Mouse (Mus musculus) neural tube, embryonic 14.5 days (tissue): Measurements from ENCODE around the gene Tsc2. TPM values are rescaled to one million over a fixed set of nuclear protein-coding genes. Genes with fewer than 3 reads are reported as not detected.

Experiments used
- ATAC-seq: fragments of 200-750 bp; cut with Nextera tagmentation; 2 replicates; pipeline ENCODE4 v1.8.0; 2017; ENCODE audit warnings: low read depth, mild to moderate bottlenecking, moderate TSS enrichment, moderate library complexity
- H3K27ac ChIP-seq: fragments of 300-500 bp; sonication (generic); 2 replicates; pipeline ENCODE4 v1.5.1; 2014; ENCODE audit warnings: low read depth, mild to moderate bottlenecking, control low read depth, low read length, moderate library complexity, mixed read lengths
- H3K27me3 ChIP-seq: fragments of 300-500 bp; sonication (generic); 2 replicates; pipeline ENCODE4 v1.6.1; 2014; ENCODE audit warnings: low read length; ENCODE audit not compliant: control insufficient read depth, insufficient read depth
- H3K36me3 ChIP-seq: fragments of 300-500 bp; sonication (generic); 2 replicates; pipeline ENCODE4 v1.6.1; 2014; ENCODE audit warnings: low read length, mixed read lengths; ENCODE audit not compliant: control insufficient read depth, insufficient read depth
- H3K4me1 ChIP-seq: fragments of 300-500 bp; sonication (generic); 2 replicates; pipeline ENCODE4 v1.6.1; 2014; ENCODE audit warnings: low read length; ENCODE audit not compliant: control insufficient read depth, insufficient read depth
- H3K4me2 ChIP-seq: fragments of 300-500 bp; sonication (generic); 2 replicates; pipeline ENCODE4 v1.6.1; 2014; ENCODE audit warnings: mild to moderate bottlenecking, low read depth, low read length, control low read depth
- H3K4me3 ChIP-seq: fragments of 300-500 bp; sonication (generic); 2 replicates; pipeline ENCODE4 v1.5.1; 2014; ENCODE audit warnings: low read depth, low read length, control low read depth, mixed read lengths
- H3K9ac ChIP-seq: fragments of 300-500 bp; sonication (generic); replicated peaks from 2 replicates; pipeline ENCODE4 v1.6.1; 2014; ENCODE audit warnings: low read depth, mild to moderate bottlenecking, control low read depth, low read length, mixed read lengths
- H3K9me3 ChIP-seq: fragments of 300-500 bp; sonication (generic); 2 replicates; pipeline ENCODE4 v1.6.1; 2016; ENCODE audit warnings: low read length; ENCODE audit not compliant: control insufficient read depth
- WGBS: fragments of 180-500 bp; shearing (Covaris S2); extraction: QIAGEN DNeasy Blood & Tissue Kit; methylation state at CpG from one replicate; pipeline ENCODE4 v1.1.7; 2014; 5-methylcytosine and 5-hydroxymethylcytosine counted together
- polyA plus RNA-seq: library from polyadenylated mRNA; unstranded; fragments of >200 nt; fragmentation: Nextera tagmentation; extraction: Ambion mirVana; gene quantifications from 2 replicates; pipeline ENCODE4 v1.2.1, GENCODE M21; 2014

The Tsc2 gene
- polyA plus RNA-seq, 1 experiment from 2014 or later, result 74.7 TPM

- Histone ChIP-seq H3K36me3 (0 out of 2 replicates have a peak, but pooled peaks cover 4% of the 10 kb centered on the region), H3K9me3 (no peaks in the 10 kb centered on the region), H3K4me2 (no peak overlapping the region), H3K4me1 (0 out of 2 replicates have a peak, but pooled peaks cover 3% of the 10 kb centered on the region), H3K27me3 (no peaks in the 10 kb centered on the region), H3K27ac (no peak overlapping the region), H3K4me3 (no peak overlapping the region), H3K9ac (no peak overlapping the region; the same call in 1 of the 2 replicates)
- ATAC-seq, result no peak
- WGBS, result 63% methylated on average over 7 of the region's 7 CpGs
Observed at GRCm38 (mm10) chr17:24644030-24644715, 11.7 kb upstream of the Tsc2 start.

- Histone ChIP-seq H3K27ac (no peak overlapping the region), H3K9me3 (no peaks in the 10 kb centered on the region), H3K27me3 (no peaks in the 10 kb centered on the region), H3K9ac (no peak overlapping the region), H3K4me3 (no peak overlapping the region), H3K36me3 (0 out of 2 replicates have a peak, but pooled peaks cover 4% of the 10 kb centered on the region), H3K4me2 (no peak overlapping the region), H3K4me1 (0 out of 2 replicates have a peak, but pooled peaks cover 3% of the 10 kb centered on the region)
- WGBS, result 83% methylated on average over 6 of the region's 6 CpGs
- no peak for ATAC-seq
Observed at GRCm38 (mm10) chr17:24642791-24643343, 10.4 kb upstream of the Tsc2 start.

- H3K27ac ChIP-seq, result no peak overlapping the region
- 0 out of 2 replicates have a peak, but pooled peaks cover 3% of the 10 kb centered on the region for H3K4me1 ChIP-seq
- no peak overlapping the region for H3K4me3 ChIP-seq
- 0 out of 2 replicates have a peak, but pooled peaks cover 4% of the 10 kb centered on the region for H3K36me3 ChIP-seq
- ATAC-seq, result no peak
- H3K4me2 ChIP-seq, result no peak overlapping the region
- H3K9me3 ChIP-seq, result no peaks in the 10 kb centered on the region
- 89% methylated on average over 14 of the region's 14 CpGs for WGBS
- H3K27me3 ChIP-seq, result no peaks in the 10 kb centered on the region
- no peak overlapping the region for H3K9ac ChIP-seq
Observed at GRCm38 (mm10) chr17:24641944-24642343, 9.5 kb upstream of the Tsc2 start.

GRCm38 (mm10) chr17:24640581-24640980 is 8.2 kb upstream of the Tsc2 start:
- H3K4me1 ChIP-seq, result 0 out of 2 replicates have a peak, but pooled peaks cover 3% of the 10 kb centered on the region
- H3K9ac ChIP-seq, result no peak overlapping the region
- WGBS, result 93% methylated on average over 15 of the region's 15 CpGs
- no peak overlapping the region for H3K4me2 ChIP-seq
- no peak overlapping the region for H3K4me3 ChIP-seq
- H3K27ac ChIP-seq, result no peak overlapping the region
- 0 out of 2 replicates have a peak, but pooled peaks cover 4% of the 10 kb centered on the region for H3K36me3 ChIP-seq
- no peaks in the 10 kb centered on the region for H3K27me3 ChIP-seq
- H3K9me3 ChIP-seq, result no peaks in the 10 kb centered on the region
- ATAC-seq, result no peak

- ATAC-seq, result no peak
- Histone ChIP-seq H3K4me2 (no peak overlapping the region), H3K9ac (no peak overlapping the region), H3K27ac (no peak overlapping the region), H3K4me1 (0 out of 2 replicates have a peak, but pooled peaks cover 3% of the 10 kb centered on the region), H3K36me3 (0 out of 2 replicates have a peak, but pooled peaks cover 4% of the 10 kb centered on the region), H3K4me3 (no peak overlapping the region), H3K9me3 (no peaks in the 10 kb centered on the region), H3K27me3 (no peaks in the 10 kb centered on the region)
- 87% methylated on average over 7 of the region's 7 CpGs for WGBS
Observed at GRCm38 (mm10) chr17:24640119-24640518, 7.7 kb upstream of the Tsc2 start.

- Histone ChIP-seq H3K27ac (no peak overlapping the region), H3K4me2 (no peak overlapping the region), H3K36me3 (0 out of 2 replicates have a peak, but pooled peaks cover 4% of the 10 kb centered on the region), H3K4me3 (no peak overlapping the region), H3K27me3 (no peaks in the 10 kb centered on the region), H3K9me3 (no peaks in the 10 kb centered on the region), H3K4me1 (0 out of 2 replicates have a peak, but pooled peaks cover 3% of the 10 kb centered on the region), H3K9ac (no peak overlapping the region)
- ATAC-seq, result 0 out of 2 replicates have a peak, but pooled peaks have one; percentile 26
- WGBS, result 59% methylated on average over 5 of the region's 5 CpGs
Observed at GRCm38 (mm10) chr17:24639571-24639988, 7.2 kb upstream of the Tsc2 start.

- 0 out of 2 replicates have a peak, but pooled peaks cover 4% of the 10 kb centered on the region for H3K36me3 ChIP-seq
- no peak overlapping the region for H3K9ac ChIP-seq
- 0 out of 2 replicates have a peak, but pooled peaks cover 3% of the 10 kb centered on the region for H3K4me1 ChIP-seq
- WGBS, result 68% methylated on average over 9 of the region's 9 CpGs
- H3K27me3 ChIP-seq, result no peaks in the 10 kb centered on the region
- H3K27ac ChIP-seq, result no peak overlapping the region
- no peaks in the 10 kb centered on the region for H3K9me3 ChIP-seq
- no peak overlapping the region for H3K4me2 ChIP-seq
- 0 out of 2 replicates have a peak, but pooled peaks have one; percentile 13 for ATAC-seq
- no peak overlapping the region for H3K4me3 ChIP-seq
Observed at GRCm38 (mm10) chr17:24638840-24639239, 6.4 kb upstream of the Tsc2 start.

- no peak overlapping the region for H3K4me3 ChIP-seq
- no peaks in the 10 kb centered on the region for H3K27me3 ChIP-seq
- 95% methylated on average over 4 of the region's 4 CpGs for WGBS
- no peak overlapping the region for H3K4me2 ChIP-seq
- no peak overlapping the region for H3K27ac ChIP-seq
- 0 out of 2 replicates have a peak, but pooled peaks cover 3% of the 10 kb centered on the region for H3K4me1 ChIP-seq
- no peak for ATAC-seq
- no peak overlapping the region for H3K9ac ChIP-seq
- no peaks in the 10 kb centered on the region for H3K9me3 ChIP-seq
- 0 out of 2 replicates have a peak, but pooled peaks cover 4% of the 10 kb centered on the region for H3K36me3 ChIP-seq
Observed at GRCm38 (mm10) chr17:24638214-24638613, 5.8 kb upstream of the Tsc2 start.
